16 mouse cellular contexts compared by ENCODE assay signal in the genomic region with DNA sequence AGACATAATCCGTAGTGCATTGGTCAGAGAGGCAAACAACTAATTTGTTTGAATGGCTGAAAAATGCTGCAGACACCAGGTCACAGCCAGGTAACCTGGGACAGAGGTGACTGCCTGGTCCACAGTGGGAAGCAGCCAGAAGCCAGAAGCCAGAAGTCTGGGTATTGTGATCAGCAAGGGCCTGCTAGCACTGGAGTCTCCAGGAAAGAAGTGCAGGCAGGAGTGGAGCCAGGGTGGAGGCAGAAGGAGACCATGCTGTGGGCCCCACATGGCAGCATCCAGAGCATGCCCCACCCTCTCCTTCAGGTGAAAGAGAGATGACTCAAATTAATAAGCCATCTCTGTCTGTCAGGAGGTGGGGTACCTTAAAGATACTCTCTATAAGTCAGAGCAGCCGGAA. TPM values are rescaled to one million over a fixed set of nuclear protein-coding genes. Genes with fewer than 3 reads are reported as not detected.
DNase-seq lines count a peak whose midpoint lies in the region; ATAC-seq and TF ChIP-seq lines count a peak whose summit lies in the region.
"Had no signal": no experiment of that assay in that cellular context is flagged by ENCODE, and none has a peak within 500 bp of the region (broad histone marks: within the 10 kb centered on the region; RNA-seq: fewer than 3 reads in every experiment).

No protein-coding gene starts in this region.

- H3K27me3 ChIP-seq in forebrain, postnatal 0 days (ENCODE audit: insufficient read depth, low read length), result no peaks in the 10 kb centered on the region
- H3K27me3 ChIP-seq: embryonic facial prominence, embryonic 12.5 days; forebrain, embryonic 13.5 days; forebrain, embryonic 15.5 days had no signal

- H3K36me3 ChIP-seq in forebrain, postnatal 0 days (ENCODE audit: insufficient read depth), result peaks cover 10% of the 10 kb centered on the region
- H3K36me3 ChIP-seq: embryonic facial prominence, embryonic 10.5 days; embryonic facial prominence, embryonic 12.5 days had no signal

- ATAC-seq in forebrain, postnatal 0 days, result no peak
- ATAC-seq: forebrain, embryonic 13.5 days; forebrain, embryonic 15.5 days had no signal

- no peak overlapping the region for H3K4me2 ChIP-seq in forebrain, postnatal 0 days (ENCODE audit: low read depth)
- H3K4me2 ChIP-seq: embryonic facial prominence, embryonic 12.5 days; forebrain, embryonic 13.5 days; forebrain, embryonic 15.5 days had no signal

- peak; percentile 42 to 53 for DNase-seq in cerebellum, adult 18-20 months
- no peak for DNase-seq in cerebellum, adult 9-10 months
- DNase-seq in heart, adult 11 months, result peak; percentile 77
- DNase-seq in heart, adult 9 months (ENCODE audit: low spot score in 2 of 2), result no peak
- no peak for DNase-seq in left cerebral cortex, adult 2 months (ENCODE audit: extremely low spot score in 1 of 2, low spot score in 2 of 2)
- DNase-seq in left cerebral cortex, adult 9 months (ENCODE audit: low spot score in 2 of 2), result no peak
- DNase-seq in forebrain, postnatal 0 days, result no peak
- DNase-seq: adrenal gland, adult 2 months; adrenal gland, postnatal 10 days; adrenal gland, postnatal 25 days; cerebellum, adult 8-10 months; cerebellum, postnatal 14 days had no signal

- TF ChIP-seq CTCF in left cerebral cortex, adult 2 months (IDR thresholded peaks at IDR 0.05), result no peak
- no peak for TF ChIP-seq CTCF in forebrain, postnatal 0 days (IDR thresholded peaks at IDR 0.05; ENCODE audit: low read depth)

- WGBS in forebrain, postnatal 0 days, result 88% methylated on average over 2 of the region's 2 CpGs

- H3K27ac ChIP-seq in left cerebral cortex, adult 2 months, result peak overlapping the region; percentile 67
- H3K27ac ChIP-seq in forebrain, postnatal 0 days (ENCODE audit: low read depth, low read length), result no peak overlapping the region
- H3K27ac ChIP-seq: embryonic facial prominence, embryonic 10.5 days; embryonic facial prominence, embryonic 12.5 days; forebrain, embryonic 13.5 days; forebrain, embryonic 15.5 days had no signal

- no peaks in the 10 kb centered on the region for H3K9me3 ChIP-seq in forebrain, postnatal 0 days (ENCODE audit: low read length)
- H3K9me3 ChIP-seq: embryonic facial prominence, embryonic 10.5 days; embryonic facial prominence, embryonic 12.5 days; forebrain, embryonic 13.5 days; forebrain, embryonic 15.5 days had no signal

- no peaks in the 10 kb centered on the region for H3K4me1 ChIP-seq in forebrain, postnatal 0 days (ENCODE audit: insufficient read depth)
- H3K4me1 ChIP-seq: embryonic facial prominence, embryonic 12.5 days; forebrain, embryonic 13.5 days; forebrain, embryonic 15.5 days had no signal

- intact Hi-C loops in left cerebral cortex, adult 2 months (cut with DNase I), result no loop called here

- no peak overlapping the region for H3K4me3 ChIP-seq in left cerebral cortex, adult 2 months
- no peak overlapping the region for H3K4me3 ChIP-seq in forebrain, postnatal 0 days (ENCODE audit: low read depth, low read length)
- H3K4me3 ChIP-seq: embryonic facial prominence, embryonic 10.5 days; embryonic facial prominence, embryonic 12.5 days; forebrain, embryonic 13.5 days; forebrain, embryonic 15.5 days had no signal

- no peak overlapping the region for H3K9ac ChIP-seq in forebrain, postnatal 0 days
- H3K9ac ChIP-seq: embryonic facial prominence, embryonic 12.5 days; forebrain, embryonic 13.5 days; forebrain, embryonic 15.5 days had no signal

RNA-seq across cellular contexts. Expression of a gene that starts 46.7 kb away (rescaled TPM):
- total RNA-seq in left cerebral cortex, adult 2 months (2021), result 100 to 1,000 TPM; 300 to 320 TPM
- 27.4 and 34.1 TPM in 2 replicates for total RNA-seq in forebrain, postnatal 0 days (2014; rRNA removed)
- polyA plus RNA-seq in forebrain, postnatal 0 days (2015; fragmentation: Nextera tagmentation; extraction: Ambion mirVana), result 3.0 and 5.5 TPM in 2 replicates

RNA-seq across cellular contexts. Expression of a gene that starts 49.1 kb away (rescaled TPM):
- total RNA-seq in left cerebral cortex, adult 2 months (2021), result 10 to 100 TPM; 31.0 to 31.8 TPM
- 24.5 and 27.9 TPM in 2 replicates for total RNA-seq in forebrain, postnatal 0 days (2014; rRNA removed)
- polyA plus RNA-seq in forebrain, postnatal 0 days (2015; fragmentation: Nextera tagmentation; extraction: Ambion mirVana), result 28.2 and 30.0 TPM in 2 replicates

Comparison
In these comparisons a context has a peak if more than half of its experiments do, and no peak if none do; other contexts are left out.
1. DNase-seq: peak in cerebellum, adult 18-20 months (2 of 2) and heart, adult 11 months (single experiment); none in cerebellum, adult 9-10 months (single experiment), heart, adult 9 months (0 of 2), left cerebral cortex, adult 2 months (0 of 2), left cerebral cortex, adult 9 months (0 of 2) and forebrain, postnatal 0 days (single experiment).